Mouse (Mus musculus) embryo, embryonic 9.5 days (tissue): Measurements from ENCODE around the gene Crnn.

ENCODE experiments used
- DNase-seq: peaks from one replicate; pipeline ENCODE4 v3.0.0-alpha.2; 2017; ENCODE audit errors: extremely low spot score

Gene Crnn

GRCm38 (mm10) chr3:93144510-93145051 lies at the start of gene Crnn:
Crnn (plus strand) TSS chr3:93144787.
- no peak for DNase-seq

GRCm38 (mm10) chr3:93096447-93096846 lies 48.1 kb upstream of the Crnn start:
- DNase-seq: no peak

- DNase-seq: no peak
Observed at GRCm38 (mm10) chr3:93111668-93112067, 32.9 kb upstream of the Crnn start.

GRCm38 (mm10) chr3:93114481-93114880 lies 30.1 kb upstream of the Crnn start:
- peak; percentile 55 for DNase-seq

GRCm38 (mm10) chr3:93119101-93119500 lies 25.5 kb upstream of the Crnn start:
- DNase-seq: no peak

GRCm38 (mm10) chr3:93128052-93128451 lies 16.5 kb upstream of the Crnn start:
- DNase-seq: no peak

- no peak for DNase-seq
Observed at GRCm38 (mm10) chr3:93129076-93129475, 15.5 kb upstream of the Crnn start.

- peak; percentile 47 for DNase-seq
Observed at GRCm38 (mm10) chr3:93130460-93130859, 14.1 kb upstream of the Crnn start.

- DNase-seq: no peak
Observed at GRCm38 (mm10) chr3:93162502-93162901, 17.9 kb downstream of the Crnn start.

- no peak for DNase-seq
Observed at GRCm38 (mm10) chr3:93162996-93163592, 18.5 kb downstream of the Crnn start.

- DNase-seq: no peak
Observed at GRCm38 (mm10) chr3:93180856-93181255, 36.3 kb downstream of the Crnn start.

GRCm38 (mm10) chr3:93196978-93197377 lies 52.4 kb downstream of the Crnn start, which contains the start of gene Flg2:
Flg2 (plus strand) TSS chr3:93197278.
- no peak for DNase-seq
